Mouse (Mus musculus) A20 (cell line): Measurements from ENCODE around the gene Mum1l1.
"Not testable (repeated sequence)": the region's sequence is repeated elsewhere in the genome, so short reads cannot be mapped to it uniquely, and the experiment has no call there.

ENCODE experiments used
- DNase-seq: peaks from one replicate; pipeline ENCODE4 v3.0.0-alpha.2; 2011; ENCODE audit warnings: low read depth, low spot score

The Mum1l1 gene

GRCm38 (mm10) chrX:139209829-139210225 lies at the start of gene Mum1l1:
Mum1l1 (plus strand) TSS chrX:139210042.
- no peak for DNase-seq

DNA sequence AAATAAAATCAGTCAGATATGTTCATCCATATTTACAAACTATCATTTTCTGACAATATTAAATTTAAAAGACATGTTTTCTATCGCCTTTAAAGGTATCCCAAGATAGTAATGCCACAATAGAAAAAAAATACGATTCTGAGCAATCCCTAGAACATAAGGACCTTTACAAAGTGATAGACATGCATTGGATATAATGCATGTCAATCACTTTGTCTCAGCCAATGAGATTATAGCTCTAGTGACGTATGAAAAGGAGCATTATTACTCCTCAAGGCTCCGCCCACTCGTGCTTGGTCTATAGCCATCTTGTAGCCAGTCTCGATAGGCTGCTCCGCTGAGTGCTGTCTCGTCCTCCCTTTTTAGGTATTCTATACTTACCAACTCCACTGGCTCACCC lies 30.9 kb upstream of the Mum1l1 start, which contains the start of gene 4933428M09Rik:
Gene 4933428M09Rik (plus strand): TSS at position 301 of the 400 bp plus-strand sequence.
- DNase-seq = no peak

GRCm38 (mm10) chrX:139191506-139191905 lies 18.3 kb upstream of the Mum1l1 start:
- DNase-seq = peak; percentile 1

- DNase-seq = no peak
Measured at GRCm38 (mm10) chrX:139194572-139195279, 15.1 kb upstream of the Mum1l1 start.

GRCm38 (mm10) chrX:139209191-139209828 lies 532 bp upstream of the Mum1l1 start:
- DNase-seq = not testable (repeated sequence)

DNA sequence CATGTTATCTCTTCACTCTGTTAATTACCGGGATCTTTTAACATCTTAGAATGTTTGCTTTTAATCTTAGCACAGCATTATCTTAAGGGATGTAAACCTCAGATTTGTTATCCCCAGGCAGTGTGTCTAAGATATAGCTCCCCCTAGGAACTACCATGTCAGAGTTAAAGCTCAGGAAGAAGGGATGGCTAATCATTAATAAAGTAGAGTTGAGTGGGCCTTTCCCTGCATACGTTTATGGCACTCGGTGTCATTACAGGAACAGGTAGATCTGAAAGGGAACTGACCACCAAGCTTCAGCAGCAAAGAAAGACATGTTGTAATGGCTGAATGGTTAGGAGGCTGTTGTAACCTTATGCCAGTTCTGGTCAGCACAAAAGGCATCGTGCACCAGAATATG lies 4.9 kb downstream of the Mum1l1 start:
- DNase-seq = no peak

GRCm38 (mm10) chrX:139216409-139216808 lies 6.6 kb downstream of the Mum1l1 start:
- no peak for DNase-seq

GRCm38 (mm10) chrX:139216991-139217593 lies 7.2 kb downstream of the Mum1l1 start:
- DNase-seq = no peak

DNA sequence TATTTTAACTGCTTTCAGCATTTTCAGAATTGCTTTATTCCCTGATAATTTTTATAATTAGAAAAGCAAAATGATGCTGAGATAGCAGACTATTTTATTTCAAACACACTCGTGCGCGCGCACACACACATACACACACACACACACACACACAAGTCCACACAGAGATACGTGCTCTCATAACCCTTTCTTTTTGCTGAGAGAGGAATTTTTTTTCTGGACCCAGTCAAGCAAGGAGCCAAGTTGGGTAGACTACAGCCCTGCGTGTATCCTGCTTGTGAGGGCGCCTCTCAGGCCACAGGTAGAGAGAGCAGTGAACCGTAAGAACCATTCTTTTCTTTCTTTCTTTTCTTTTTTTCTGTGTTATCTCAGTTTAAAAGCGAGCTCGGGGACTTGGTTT lies 7.9 kb downstream of the Mum1l1 start:
- no peak for DNase-seq

DNA sequence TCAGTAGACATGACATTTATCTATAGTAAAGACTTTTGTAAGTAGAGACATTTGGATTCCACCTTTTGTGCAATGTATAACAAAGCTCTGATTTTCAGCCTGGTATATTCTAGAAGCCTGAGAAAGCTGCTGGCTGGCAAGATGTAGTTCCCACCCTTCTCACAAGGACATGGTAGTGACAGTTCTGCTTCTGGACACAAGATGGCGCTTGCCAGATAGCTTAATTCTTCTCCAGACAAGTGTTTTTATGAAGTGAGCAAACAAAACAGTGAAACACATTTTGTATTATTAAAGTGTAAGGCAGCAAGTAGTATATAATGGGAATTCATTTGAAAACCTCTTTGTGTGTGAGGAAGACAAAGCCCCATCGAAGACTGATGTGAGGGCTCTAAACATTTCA lies 9.2 kb downstream of the Mum1l1 start:
- DNase-seq = peak; percentile 25

DNA sequence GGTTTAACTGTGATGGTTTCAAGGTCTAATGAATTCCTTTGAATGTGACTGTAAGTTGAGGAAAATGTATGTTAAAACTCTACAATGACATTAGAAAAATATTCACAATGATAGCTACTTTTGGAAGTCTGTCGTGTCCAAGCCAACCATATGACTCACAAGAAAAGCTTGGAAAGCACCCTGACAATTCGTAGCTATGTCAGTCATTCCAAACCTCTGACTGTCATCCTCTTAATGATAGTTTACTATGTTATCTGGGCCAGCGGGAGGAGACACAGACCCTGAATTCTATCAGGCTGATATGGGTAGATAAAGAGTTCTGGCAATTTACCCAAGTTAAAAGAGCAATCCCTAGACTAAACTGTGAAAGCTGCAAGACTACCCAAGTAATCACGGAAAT lies 11.0 kb downstream of the Mum1l1 start:
- DNase-seq = no peak

DNA sequence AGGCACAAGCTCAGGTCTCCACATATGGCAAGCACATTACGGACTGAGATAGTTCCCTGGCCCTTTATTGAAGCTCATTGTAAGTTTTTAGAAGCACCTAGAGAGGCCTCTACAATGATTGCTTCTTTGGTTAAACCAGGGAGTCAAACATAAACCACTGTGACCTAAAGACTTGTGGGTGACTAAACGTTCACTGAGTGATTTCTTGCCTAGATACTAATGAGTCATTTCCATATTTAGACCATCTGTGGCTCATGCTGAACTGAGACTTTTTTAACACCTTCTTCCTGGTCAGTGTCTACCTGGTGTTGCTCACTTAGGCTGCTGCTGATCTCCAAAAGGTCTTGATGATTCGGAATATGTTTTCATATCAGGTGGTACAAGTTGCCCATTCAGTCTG lies 12.1 kb downstream of the Mum1l1 start:
- no peak for DNase-seq

DNA sequence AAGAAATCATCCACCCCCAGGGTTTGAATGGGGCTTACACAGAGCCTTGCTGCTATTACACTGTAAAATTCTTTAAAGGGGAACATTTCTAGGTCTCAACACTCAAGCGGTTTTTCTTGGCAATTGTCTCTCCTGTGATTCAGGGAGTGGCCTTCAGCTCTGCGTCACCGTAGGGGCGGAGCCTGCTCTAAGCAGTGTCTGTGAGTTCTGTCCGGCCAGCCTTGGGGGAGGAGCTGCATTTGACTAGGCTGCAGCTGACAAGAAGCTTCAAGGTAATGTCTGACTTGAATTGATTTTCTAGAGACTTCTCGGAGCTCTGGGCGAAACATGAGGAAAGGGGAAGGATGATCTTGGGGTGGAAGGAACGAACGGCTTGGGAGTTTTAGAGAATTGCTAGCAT lies 21.3 kb downstream of the Mum1l1 start:
- no peak for DNase-seq

DNA sequence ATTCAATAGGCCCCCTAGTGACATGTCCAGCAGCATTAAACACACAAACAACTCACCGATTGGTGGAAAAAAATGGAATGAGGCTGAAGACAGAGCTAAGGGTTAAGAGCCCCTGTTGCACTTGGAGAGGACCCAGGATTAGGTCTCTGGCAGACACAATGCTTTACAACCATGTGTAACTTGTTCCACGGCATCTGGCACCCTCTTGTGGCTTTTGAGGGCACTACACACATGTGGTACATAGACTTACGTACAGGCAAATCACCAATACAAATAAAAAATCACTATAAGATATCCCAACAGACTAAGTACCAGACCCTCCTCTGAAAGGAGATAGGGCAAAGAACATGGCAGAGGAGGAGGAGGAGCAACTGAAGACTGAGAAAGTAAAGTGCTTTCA lies 37.5 kb downstream of the Mum1l1 start:
- peak; percentile 25 for DNase-seq

DNA sequence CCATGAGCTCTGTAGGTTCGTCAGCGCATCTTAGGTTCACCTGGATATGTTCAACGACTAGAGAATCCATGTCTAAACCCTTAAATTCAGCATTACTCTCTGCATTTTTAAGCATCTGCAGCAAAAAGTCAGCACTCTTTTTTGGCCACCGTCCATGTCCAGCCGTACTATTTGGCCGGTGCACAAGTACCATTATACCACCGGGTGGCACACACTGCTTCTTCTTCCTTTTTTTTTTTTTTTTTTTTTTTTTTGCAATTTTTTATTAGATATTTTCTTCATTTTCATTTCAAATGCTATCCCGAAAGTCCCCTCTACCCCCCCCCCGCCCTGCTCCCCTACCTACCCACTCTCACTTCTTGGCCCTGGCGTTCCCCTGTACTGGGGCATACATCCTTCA lies 47.2 kb downstream of the Mum1l1 start:
- no peak for DNase-seq

DNA sequence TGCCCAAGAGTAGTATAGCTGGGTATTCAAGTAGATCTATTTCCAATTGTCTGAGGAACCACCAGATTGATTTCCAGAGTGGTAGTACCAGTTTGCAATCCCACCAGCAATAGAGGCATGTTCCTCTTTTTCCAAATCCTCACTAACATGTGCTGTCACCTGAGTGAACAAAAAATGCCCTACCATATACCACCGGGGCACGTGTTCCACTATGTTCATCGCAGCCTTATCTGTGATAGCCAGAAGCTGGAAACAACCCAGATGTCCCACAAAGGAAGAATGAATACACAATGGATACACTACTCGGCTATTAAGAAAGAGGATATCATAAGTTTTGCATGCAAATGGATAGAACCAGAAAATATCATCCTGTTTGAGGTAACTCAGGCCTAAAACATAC lies 72.1 kb downstream of the Mum1l1 start:
- DNase-seq = no peak
